Mouse (Mus musculus) liver, adult 2 months (tissue): ENCODE results near the gene Stxbp1.

Source experiments
- CTCF ChIP-seq: fragments of 200-500 bp; IDR thresholded peaks from 2 replicates; pipeline ENCODE4 v1.5.1; 2011; ENCODE audit warnings: low read depth, low read length, control low read depth
- POLR2A ChIP-seq: fragments of 200-500 bp; IDR thresholded peaks from 2 replicates; pipeline ENCODE4 v1.6.1; 2011; ENCODE audit warnings: low read length, control low read depth; ENCODE audit not compliant: insufficient read depth; ENCODE audit errors: extremely low read depth

- TF ChIP-seq CTCF (no peak), POLR2A (no peak)
Measured at GRCm38 (mm10) chr2:32759001-32759400, 88.0 kb downstream of the Stxbp1 start.
